Mouse (Mus musculus) brain, embryonic 14.5 days (tissue): ENCODE data around the gene Eif2a.

Source experiments
- CTCF ChIP-seq: fragments of 200-500 bp; IDR thresholded peaks from 2 replicates; pipeline ENCODE4 v1.5.1; 2012; ENCODE audit warnings: inconsistent platforms, mild to moderate bottlenecking, moderate library complexity, borderline replicate concordance; ENCODE audit not compliant: insufficient read depth, insufficient read length; ENCODE audit errors: extremely low read depth
- POLR2A ChIP-seq: fragments of 200-500 bp; IDR thresholded peaks from 2 replicates; pipeline ENCODE4 v1.6.1; 2012; ENCODE audit warnings: mild to moderate bottlenecking, inconsistent platforms, borderline replicate concordance; ENCODE audit not compliant: poor library complexity, insufficient read depth, insufficient read length, severe bottlenecking; ENCODE audit errors: extremely low read depth

GRCm38 (mm10) chr3:58487121-58487520 is 38.5 kb upstream of the Eif2a start:
- TF ChIP-seq POLR2A: no peak
- peak; percentile 30; the same call in 1 of the 2 replicates for TF ChIP-seq CTCF
